Mouse (Mus musculus) limb, embryonic 14.5 days (tissue): Measurements from ENCODE around the gene Fkbp6. TPM values are rescaled to one million over a fixed set of nuclear protein-coding genes. Genes with fewer than 3 reads are reported as not detected.

Experiments used
- ATAC-seq: fragments of 200-750 bp; cut with Nextera tagmentation; 2 replicates; pipeline ENCODE4 v1.8.0; 2017; ENCODE audit warnings: low read depth, moderate number of reproducible peaks, moderate TSS enrichment; ENCODE audit not compliant: low FRiP score
- DNase-seq: peaks from one replicate; pipeline ENCODE4 v3.0.0-alpha.2; 2015; ENCODE audit warnings: low spot score
- H3K27ac ChIP-seq: fragments of 300-500 bp; sonication (generic); replicated peaks from 2 replicates; pipeline ENCODE4 v1.5.1; 2014; ENCODE audit warnings: low read depth, mild to moderate bottlenecking, low read length, moderate library complexity, mixed read lengths
- H3K27me3 ChIP-seq: fragments of 300-500 bp; sonication (generic); 2 replicates; pipeline ENCODE4 v1.6.1; 2014; ENCODE audit warnings: low read length, mixed read lengths; ENCODE audit not compliant: control insufficient read depth, insufficient read depth
- H3K36me3 ChIP-seq: fragments of 300-500 bp; sonication (generic); 2 replicates; pipeline ENCODE4 v1.6.1; 2014; ENCODE audit warnings: mild to moderate bottlenecking, low read length, moderate library complexity, mixed read lengths; ENCODE audit not compliant: control insufficient read depth, insufficient read depth
- H3K4me1 ChIP-seq: fragments of 300-500 bp; sonication (generic); 2 replicates; pipeline ENCODE4 v1.6.1; 2014; ENCODE audit warnings: antibody characterized with exemption, low read length, mixed read lengths; ENCODE audit not compliant: control insufficient read depth, insufficient read depth
- H3K4me2 ChIP-seq: fragments of 300-500 bp; sonication (generic); replicated peaks from 2 replicates; pipeline ENCODE4 v1.6.1; 2014; ENCODE audit warnings: low read depth, mild to moderate bottlenecking, low read length, moderate library complexity; ENCODE audit not compliant: severe bottlenecking
- H3K4me3 ChIP-seq: fragments of 300-500 bp; sonication (generic); replicated peaks from 2 replicates; pipeline ENCODE4 v1.5.1; 2014; ENCODE audit warnings: low read length
- H3K9ac ChIP-seq: fragments of 300-500 bp; sonication (generic); 2 replicates; pipeline ENCODE4 v1.6.1; 2014; ENCODE audit warnings: mild to moderate bottlenecking, low read depth, low read length, moderate library complexity; ENCODE audit not compliant: severe bottlenecking
- H3K9me3 ChIP-seq: fragments of 300-500 bp; sonication (generic); 2 replicates; pipeline ENCODE4 v1.6.1; 2016; ENCODE audit warnings: low read length; ENCODE audit not compliant: control insufficient read depth
- POLR2A ChIP-seq: fragments of 200-500 bp; IDR thresholded peaks from 2 replicates; pipeline ENCODE4 v1.8.0; 2012; ENCODE audit warnings: inconsistent platforms, mild to moderate bottlenecking, moderate library complexity, borderline replicate concordance; ENCODE audit not compliant: insufficient read depth, insufficient read length; ENCODE audit errors: extremely low read depth
- WGBS: fragments of 180-500 bp; shearing (Covaris S2); extraction: QIAGEN DNeasy Blood & Tissue Kit; methylation state at CpG from one replicate; pipeline ENCODE4 v1.1.7; 2014; 5-methylcytosine and 5-hydroxymethylcytosine counted together
- polyA plus RNA-seq, 2 experiments: library from polyadenylated mRNA; depleted of rRNA in 1 of 2; stranded (reverse) in 1 of 2; unstranded in 1 of 2; fragments of >200 nt; fragmentation: Nextera tagmentation in 1 of 2; extraction: Ambion mirVana in 1 of 2; gene quantifications; 2 replicates each; pipeline versions ENCODE4 v1.2.1 to v1.2.3; 2012 to 2014

The Fkbp6 gene
- polyA plus RNA-seq, 2 experiments: 0.06 TPM; not detected in 1

- Histone ChIP-seq H3K9ac (no peak overlapping the region), H3K9me3 (no peaks in the 10 kb centered on the region), H3K4me3 (no peak overlapping the region), H3K27me3 (no peaks in the 10 kb centered on the region), H3K36me3 (peaks cover 8% of the 10 kb centered on the region), H3K27ac (no peak overlapping the region), H3K4me1 (peaks cover 11% of the 10 kb centered on the region; the same call in 1 of the 2 replicates), H3K4me2 (no peak overlapping the region)
- no peak for DNase-seq
- no peak for TF ChIP-seq POLR2A
- 58% methylated on average over 6 of the region's 6 CpGs for WGBS
- ATAC-seq: no peak
Measured at GRCm38 (mm10) chr5:135367841-135368240, 18.0 kb upstream of the Fkbp6 start.

GRCm38 (mm10) chr5:135363540-135363939 lies 13.7 kb upstream of the Fkbp6 start:
- DNase-seq (no peak), ATAC-seq (no peak)
- WGBS: 29% methylated on average over 12 of the region's 12 CpGs
- no peak overlapping the region for H3K4me2 ChIP-seq
- H3K9ac ChIP-seq: no peak overlapping the region
- no peaks in the 10 kb centered on the region for H3K36me3 ChIP-seq
- TF ChIP-seq POLR2A: no peak
- H3K4me1 ChIP-seq: no peaks in the 10 kb centered on the region
- H3K27ac ChIP-seq: no peak overlapping the region
- H3K9me3 ChIP-seq: no peaks in the 10 kb centered on the region
- no peak overlapping the region for H3K4me3 ChIP-seq
- H3K27me3 ChIP-seq: no peaks in the 10 kb centered on the region

DNA sequence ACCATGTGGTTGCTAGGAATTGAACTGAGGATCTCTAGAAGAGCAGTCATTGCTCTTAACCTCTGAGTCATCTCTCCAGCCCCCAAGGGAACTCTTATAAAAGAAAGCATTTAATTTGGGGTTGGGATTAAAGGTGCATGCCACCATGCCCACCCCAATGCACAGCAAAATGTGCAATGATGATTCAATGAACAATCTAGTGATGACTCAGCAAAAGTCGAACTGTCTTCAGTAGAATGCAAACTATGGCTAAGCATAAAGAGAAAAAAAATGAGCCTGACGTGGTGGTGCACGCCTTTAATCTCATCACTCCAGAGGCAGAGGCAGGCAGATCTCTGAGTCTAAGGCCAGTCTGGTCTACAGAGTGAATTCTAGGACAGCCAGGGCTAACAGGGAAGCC lies 12.7 kb upstream of the Fkbp6 start:
- Histone ChIP-seq H3K4me2 (no peak overlapping the region), H3K4me1 (no peaks in the 10 kb centered on the region), H3K27ac (no peak overlapping the region), H3K9ac (no peak overlapping the region), H3K27me3 (no peaks in the 10 kb centered on the region), H3K4me3 (no peak overlapping the region), H3K9me3 (no peaks in the 10 kb centered on the region), H3K36me3 (no peaks in the 10 kb centered on the region)
- no peak for ATAC-seq
- 93% methylated on average over 3 of the region's 3 CpGs for WGBS
- DNase-seq: no peak
- no peak for TF ChIP-seq POLR2A

DNA sequence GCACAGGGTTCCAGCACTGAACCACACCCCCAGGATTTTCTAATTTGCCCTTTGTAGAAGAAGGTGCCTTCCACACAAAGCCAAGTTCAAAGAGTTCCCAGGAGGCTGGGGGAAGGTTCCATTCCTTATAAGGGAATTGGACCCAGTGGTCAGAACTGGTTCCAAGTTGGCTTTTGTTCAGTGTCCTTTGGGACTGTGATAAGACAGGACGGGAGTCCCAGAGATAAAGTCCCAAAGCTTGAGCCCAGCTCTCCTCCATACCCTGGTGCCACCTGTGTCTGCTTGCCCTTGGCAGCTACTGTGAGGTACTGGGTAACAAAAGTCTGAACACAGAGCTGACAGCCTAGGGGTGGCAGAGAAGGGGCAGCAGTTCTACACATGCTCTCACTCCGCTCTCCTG lies 9.9 kb upstream of the Fkbp6 start:
- H3K4me2 ChIP-seq: no peak overlapping the region
- TF ChIP-seq POLR2A: no peak
- H3K27me3 ChIP-seq: no peaks in the 10 kb centered on the region
- no peak for ATAC-seq
- WGBS: 92% methylated on average over 2 of the region's 2 CpGs
- no peaks in the 10 kb centered on the region for H3K4me1 ChIP-seq
- no peaks in the 10 kb centered on the region for H3K36me3 ChIP-seq
- H3K27ac ChIP-seq: no peak overlapping the region
- no peaks in the 10 kb centered on the region for H3K9me3 ChIP-seq
- no peak for DNase-seq
- no peak overlapping the region for H3K4me3 ChIP-seq
- no peak overlapping the region for H3K9ac ChIP-seq

DNA sequence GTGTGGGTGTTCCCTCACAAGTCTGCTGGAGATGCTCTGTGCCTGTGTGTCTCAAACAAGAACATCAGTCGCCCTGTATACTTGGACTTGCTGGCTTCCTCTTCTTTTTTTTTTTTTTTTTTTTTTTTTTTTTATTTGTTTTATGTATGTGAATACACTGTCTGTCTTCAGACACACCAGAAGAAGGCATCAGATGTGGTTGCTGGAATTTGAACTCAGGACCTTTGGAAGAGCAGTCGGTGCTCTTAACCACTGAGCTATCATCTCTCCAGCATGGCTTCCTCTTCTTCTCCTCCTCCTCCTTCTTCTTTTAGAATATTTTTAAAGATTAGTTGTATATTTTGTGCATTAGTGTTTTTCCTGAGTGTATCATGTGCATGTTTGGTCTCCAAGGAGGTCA lies 7.7 kb upstream of the Fkbp6 start:
- Histone ChIP-seq H3K4me2 (no peak overlapping the region), H3K36me3 (no peaks in the 10 kb centered on the region), H3K27me3 (peaks cover 12% of the 10 kb centered on the region; the same call in 1 of the 2 replicates), H3K9ac (no peak overlapping the region), H3K9me3 (no peaks in the 10 kb centered on the region), H3K27ac (no peak overlapping the region), H3K4me3 (no peak overlapping the region), H3K4me1 (no peaks in the 10 kb centered on the region)
- 83% methylated on average over 2 of the region's 2 CpGs for WGBS
- no peak for TF ChIP-seq POLR2A
- ATAC-seq: no peak
- DNase-seq: peak; percentile 19

DNA sequence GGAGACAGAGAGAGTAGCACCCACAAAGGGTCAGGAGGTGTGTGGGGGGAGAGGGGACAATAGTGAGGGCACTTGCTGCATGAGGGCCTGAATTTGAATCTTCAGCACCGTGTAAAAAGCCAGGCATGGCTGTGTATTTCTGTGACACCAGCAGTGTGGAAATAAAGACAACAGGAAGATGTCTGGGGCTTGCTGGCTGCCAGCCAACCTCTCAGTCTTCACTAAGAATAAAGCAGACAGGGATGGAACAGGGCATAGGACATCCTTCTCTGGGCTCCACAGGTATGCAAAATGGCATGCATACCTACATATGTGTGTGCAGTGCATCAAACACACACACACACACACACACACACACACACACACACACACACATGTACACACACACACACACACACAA lies 6.2 kb upstream of the Fkbp6 start:
- Histone ChIP-seq H3K4me2 (no peak overlapping the region), H3K27ac (no peak overlapping the region), H3K36me3 (no peaks in the 10 kb centered on the region), H3K27me3 (peaks cover 12% of the 10 kb centered on the region; the same call in 1 of the 2 replicates), H3K4me3 (no peak overlapping the region), H3K9me3 (no peaks in the 10 kb centered on the region), H3K9ac (no peak overlapping the region), H3K4me1 (no peaks in the 10 kb centered on the region)
- 61% methylated on average over 1 of the region's 1 CpGs for WGBS
- TF ChIP-seq POLR2A: no peak
- ATAC-seq (no peak), DNase-seq (no peak)
